Mouse (Mus musculus) forebrain, embryonic 12.5 days (tissue): ENCODE measurements around the gene Rsph1. TPM values are rescaled to one million over a fixed set of nuclear protein-coding genes. Genes with fewer than 3 reads are reported as not detected.

Experiments
- ATAC-seq: fragments of 200-750 bp; cut with Nextera tagmentation; 2 replicates; pipeline ENCODE4 v1.8.0; 2017; ENCODE audit warnings: moderate TSS enrichment; ENCODE audit not compliant: low FRiP score
- H3K27ac ChIP-seq: fragments of 300-500 bp; sonication (generic); 2 replicates; pipeline ENCODE4 v1.5.1; 2016; ENCODE audit warnings: mild to moderate bottlenecking
- H3K27me3 ChIP-seq: fragments of 300-500 bp; sonication (generic); 2 replicates; pipeline ENCODE4 v1.6.1; 2016; ENCODE audit warnings: mild to moderate bottlenecking
- H3K36me3 ChIP-seq: fragments of 300-500 bp; sonication (generic); replicated peaks from 2 replicates; pipeline ENCODE4 v1.6.1; 2016; ENCODE audit warnings: mild to moderate bottlenecking
- H3K4me1 ChIP-seq: fragments of 300-500 bp; sonication (generic); 2 replicates; pipeline ENCODE4 v1.6.1; 2016
- H3K4me2 ChIP-seq: fragments of 300-500 bp; sonication (generic); 2 replicates; pipeline ENCODE4 v1.6.1; 2016; ENCODE audit warnings: mild to moderate bottlenecking, moderate library complexity
- H3K4me3 ChIP-seq: fragments of 300-500 bp; sonication (generic); replicated peaks from 2 replicates; pipeline ENCODE4 v1.5.1; 2016; ENCODE audit warnings: mild to moderate bottlenecking
- H3K9ac ChIP-seq: fragments of 300-500 bp; sonication (generic); 2 replicates; pipeline ENCODE4 v1.6.1; 2016; ENCODE audit warnings: mild to moderate bottlenecking
- H3K9me3 ChIP-seq: fragments of 300-500 bp; sonication (generic); 2 replicates; pipeline ENCODE4 v1.6.1; 2016
- WGBS: fragments of 180-500 bp; shearing (Covaris S2); methylation state at CpG from one replicate; pipeline ENCODE4 v1.1.7; 2016; 5-methylcytosine and 5-hydroxymethylcytosine counted together
- polyA plus RNA-seq: library from polyadenylated mRNA; unstranded; fragments of >200 nt; fragmentation: Nextera tagmentation; extraction: Ambion mirVana; gene quantifications from 2 replicates; pipeline ENCODE4 v1.2.1, GENCODE M21; 2016

Gene Rsph1
- polyA plus RNA-seq, result 2.6 and 3.8 TPM in 2 replicates

DNA sequence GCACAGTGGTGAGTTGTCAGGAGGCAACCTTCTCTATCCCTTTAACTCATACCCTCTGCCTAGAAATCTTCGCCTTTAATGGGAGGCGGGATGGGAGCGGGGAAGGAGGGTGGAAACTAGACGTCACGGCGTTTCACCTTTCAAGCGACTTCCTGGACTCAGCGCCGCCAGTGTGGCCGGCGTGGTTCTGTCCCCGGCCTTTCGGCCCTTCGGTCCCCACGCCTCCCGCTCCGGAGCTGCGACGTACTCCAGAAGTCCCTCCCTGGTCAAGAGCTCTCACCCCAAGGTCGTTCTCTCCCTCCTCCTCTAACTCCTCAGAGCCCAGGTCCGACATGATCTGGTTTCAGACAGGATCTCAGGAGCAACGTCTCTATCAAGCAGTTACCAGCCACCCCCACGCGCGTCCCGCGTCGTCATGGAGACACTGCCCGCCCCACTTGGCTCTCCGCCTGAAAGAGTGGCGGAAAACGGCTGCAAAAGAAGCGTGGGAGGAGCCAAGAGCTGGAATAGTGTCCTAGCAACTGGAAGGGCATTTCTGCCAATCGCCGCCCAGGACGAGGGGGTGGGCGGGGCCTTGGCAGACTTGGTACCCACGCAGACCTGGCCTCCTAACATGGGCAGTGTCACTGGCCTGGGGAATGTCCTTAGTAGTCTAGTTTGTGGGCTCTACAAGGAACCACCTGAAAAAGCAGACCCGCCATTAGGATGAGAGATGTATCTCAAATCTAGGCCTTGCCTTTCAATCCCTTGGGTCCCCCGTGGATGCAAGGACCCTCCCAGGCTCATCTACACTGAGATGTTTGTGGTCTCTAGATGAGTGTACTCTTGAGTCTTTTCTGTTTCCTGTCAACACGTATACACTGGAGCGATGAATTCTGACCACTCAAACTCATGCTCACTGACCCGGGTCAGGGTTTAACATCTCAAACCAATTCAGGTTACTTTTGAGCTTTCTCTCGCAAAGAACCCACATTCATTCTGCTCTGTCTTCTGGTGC lies at the start of gene Rsph1:
Rsph1 (minus strand) TSS at position 462 of the 997 bp plus-strand sequence.
- peak within 1 kb of the TSS; percentile 50 for H3K4me3 ChIP-seq
- H3K4me1 ChIP-seq, result peaks cover 21% of the 10 kb centered on the region
- H3K36me3 ChIP-seq, result no peaks in the 10 kb centered on the region
- no peak within 1 kb of the TSS for H3K27ac ChIP-seq
- ATAC-seq, result peak; percentile 95
- H3K4me2 ChIP-seq, result peak within 1 kb of the TSS; percentile 84
- 10% methylated on average over 44 of the region's 44 CpGs for WGBS
- H3K27me3 ChIP-seq, result peaks cover 8% of the 10 kb centered on the region; the same call in 1 of the 2 replicates
- H3K9ac ChIP-seq, result peak within 1 kb of the TSS; percentile 53
- no peaks in the 10 kb centered on the region for H3K9me3 ChIP-seq

DNA sequence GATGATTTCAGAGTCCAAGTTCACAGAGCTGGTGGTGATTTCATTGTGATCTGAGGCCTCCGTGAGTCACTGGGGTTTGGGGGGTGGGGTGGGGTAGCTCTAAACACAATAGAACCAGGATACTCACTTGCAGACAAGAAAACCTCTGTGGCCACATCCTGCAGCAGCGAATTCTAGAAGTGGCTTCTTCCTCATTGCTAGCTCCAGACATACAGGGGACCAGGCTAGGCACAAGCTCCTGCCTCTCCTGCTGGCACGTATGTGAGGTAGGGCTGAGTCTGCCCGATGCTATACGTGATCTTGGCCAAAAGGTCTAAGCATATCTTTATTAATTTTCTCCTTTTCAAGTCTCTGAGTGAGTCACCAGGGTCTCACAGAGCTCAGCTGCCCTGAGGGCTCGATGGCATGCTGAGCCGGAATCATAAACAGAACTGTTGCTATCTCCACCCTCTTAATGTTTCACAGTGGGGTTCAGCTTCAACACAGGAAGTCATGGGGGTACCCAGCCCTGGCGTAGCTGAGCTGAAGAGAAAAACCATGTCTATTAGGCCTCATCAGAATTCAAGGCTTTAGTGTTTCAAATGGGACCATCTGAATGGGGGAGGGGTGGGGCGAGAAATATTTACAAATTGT lies 49.2 kb upstream of the Rsph1 start:
- 0 out of 2 replicates have a peak, but pooled peaks cover 2% of the 10 kb centered on the region for H3K36me3 ChIP-seq
- no peak overlapping the region for H3K4me3 ChIP-seq
- no peak for ATAC-seq
- H3K27ac ChIP-seq, result no peak overlapping the region
- H3K27me3 ChIP-seq, result no peaks in the 10 kb centered on the region
- WGBS, result 46% methylated on average over 9 of the region's 9 CpGs
- peaks cover 19% of the 10 kb centered on the region for H3K4me1 ChIP-seq
- no peak overlapping the region for H3K9ac ChIP-seq
- no peaks in the 10 kb centered on the region for H3K9me3 ChIP-seq
- no peak overlapping the region for H3K4me2 ChIP-seq

DNA sequence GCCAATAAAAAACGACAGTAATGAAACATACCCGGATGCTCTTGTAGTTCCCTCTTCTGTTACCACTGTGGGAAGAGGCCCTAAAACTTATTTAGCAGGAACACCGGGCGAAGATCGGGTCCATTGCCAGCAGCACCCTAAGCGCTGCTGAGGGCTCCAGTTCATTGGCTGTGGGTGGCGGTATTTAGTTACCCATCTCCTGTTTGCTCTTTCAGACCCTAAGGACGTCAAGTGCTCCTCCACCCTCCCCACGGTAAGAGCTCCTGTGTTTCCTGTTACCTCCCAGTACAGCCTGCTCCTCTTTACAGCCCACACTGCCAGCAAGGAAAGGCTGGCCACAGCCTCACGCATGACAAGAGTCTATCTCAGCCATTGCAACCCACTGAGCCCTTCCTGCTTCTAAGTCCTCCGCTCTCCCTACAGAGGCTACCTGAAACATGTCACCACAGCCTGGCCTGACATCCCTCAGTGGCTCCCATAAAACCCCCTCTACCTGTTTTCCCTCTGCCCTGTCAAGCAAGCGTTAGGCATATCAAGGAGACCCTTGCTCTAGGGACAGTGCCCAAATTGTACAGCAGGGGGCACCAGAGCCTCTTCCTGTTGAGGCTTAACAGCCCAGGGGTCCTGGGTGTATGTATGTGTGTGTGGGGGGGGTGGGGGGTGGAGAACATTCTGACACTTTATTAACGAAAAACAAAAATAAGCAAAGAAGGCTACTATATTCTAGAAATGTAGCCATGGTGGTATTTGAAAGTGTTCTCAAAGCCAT lies 48.5 kb upstream of the Rsph1 start:
- no peak overlapping the region for H3K9ac ChIP-seq
- H3K9me3 ChIP-seq, result no peaks in the 10 kb centered on the region
- peaks cover 19% of the 10 kb centered on the region for H3K4me1 ChIP-seq
- 76% methylated on average over 13 of the region's 13 CpGs for WGBS
- no peak overlapping the region for H3K4me2 ChIP-seq
- H3K36me3 ChIP-seq, result 0 out of 2 replicates have a peak, but pooled peaks cover 2% of the 10 kb centered on the region
- H3K27ac ChIP-seq, result no peak overlapping the region
- no peak overlapping the region for H3K4me3 ChIP-seq
- no peaks in the 10 kb centered on the region for H3K27me3 ChIP-seq
- no peak for ATAC-seq

DNA sequence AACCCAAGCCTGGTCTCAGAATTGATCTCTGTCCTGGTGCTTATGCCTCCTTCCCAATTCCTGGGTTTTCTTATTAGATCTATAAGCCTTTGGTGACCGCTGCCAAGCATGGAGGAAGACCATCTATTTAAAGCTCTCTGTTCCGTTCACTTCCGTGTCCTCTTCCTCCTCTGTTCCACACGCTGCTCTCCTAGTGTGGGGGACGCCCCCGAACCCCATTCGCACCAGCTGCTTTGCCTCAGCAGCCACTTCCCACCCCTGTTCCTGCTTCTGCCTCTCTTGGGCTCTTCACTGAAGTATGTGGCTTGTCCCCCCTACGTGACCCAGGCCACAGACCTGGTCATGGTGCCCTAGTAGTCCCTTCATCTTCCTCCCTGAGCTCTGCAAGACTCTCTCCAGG lies 47.0 kb upstream of the Rsph1 start:
- no peak overlapping the region for H3K4me2 ChIP-seq
- H3K36me3 ChIP-seq, result 0 out of 2 replicates have a peak, but pooled peaks cover 2% of the 10 kb centered on the region
- no peaks in the 10 kb centered on the region for H3K27me3 ChIP-seq
- ATAC-seq, result no peak
- 96% methylated on average over 8 of the region's 8 CpGs for WGBS
- H3K4me3 ChIP-seq, result no peak overlapping the region
- H3K9me3 ChIP-seq, result no peaks in the 10 kb centered on the region
- H3K4me1 ChIP-seq, result peaks cover 19% of the 10 kb centered on the region
- no peak overlapping the region for H3K9ac ChIP-seq
- no peak overlapping the region for H3K27ac ChIP-seq

DNA sequence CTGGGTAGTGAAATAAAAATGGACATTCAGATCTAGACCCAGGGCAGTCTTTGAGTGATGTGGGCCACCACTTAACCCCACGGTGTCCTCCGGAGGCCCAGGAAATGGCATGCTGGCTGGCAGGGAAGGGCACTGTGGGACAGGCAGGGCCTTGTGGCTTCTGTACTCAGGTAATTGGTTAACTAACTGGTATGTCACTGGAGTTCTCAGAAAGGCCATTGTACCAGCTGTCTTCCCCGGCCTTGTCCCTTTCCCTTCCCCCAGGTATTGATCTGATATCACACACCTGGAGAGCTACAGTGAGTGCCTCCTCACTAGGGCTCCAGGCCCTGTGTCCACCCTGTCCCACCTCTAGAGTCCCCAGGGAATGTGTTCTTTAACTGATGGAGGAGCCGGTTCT lies 46.2 kb upstream of the Rsph1 start:
- Histone ChIP-seq H3K4me1 (peaks cover 19% of the 10 kb centered on the region), H3K36me3 (0 out of 2 replicates have a peak, but pooled peaks cover 2% of the 10 kb centered on the region), H3K9ac (no peak overlapping the region), H3K27ac (no peak overlapping the region), H3K27me3 (no peaks in the 10 kb centered on the region), H3K4me3 (no peak overlapping the region), H3K9me3 (no peaks in the 10 kb centered on the region), H3K4me2 (no peak overlapping the region)
- no peak for ATAC-seq
- 84% methylated on average over 4 of the region's 4 CpGs for WGBS

DNA sequence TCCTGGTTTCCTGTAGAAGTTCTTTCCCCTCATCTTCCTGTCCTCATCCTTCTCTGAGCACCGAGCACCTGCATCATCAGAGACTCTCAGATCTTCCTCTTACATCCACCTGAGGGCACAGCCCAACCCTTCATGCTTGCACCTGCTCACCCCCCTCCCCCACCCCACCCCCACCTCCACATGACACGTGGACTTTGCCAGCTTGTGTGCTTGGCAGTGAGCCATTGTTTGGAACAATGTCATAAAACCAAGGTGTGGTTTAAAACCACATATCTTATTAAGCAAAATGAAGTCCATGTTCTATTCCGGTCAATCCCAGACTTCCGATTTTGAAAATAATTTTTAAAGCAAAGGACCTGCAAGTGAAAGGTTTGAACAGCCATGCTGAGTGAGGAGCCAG lies 45.3 kb upstream of the Rsph1 start:
- Histone ChIP-seq H3K4me3 (no peak overlapping the region), H3K4me1 (peaks cover 17% of the 10 kb centered on the region), H3K27ac (no peak overlapping the region), H3K36me3 (0 out of 2 replicates have a peak, but pooled peaks cover 2% of the 10 kb centered on the region), H3K9me3 (no peaks in the 10 kb centered on the region), H3K9ac (no peak overlapping the region), H3K27me3 (no peaks in the 10 kb centered on the region), H3K4me2 (no peak overlapping the region)
- WGBS, result 95% methylated on average over 4 of the region's 4 CpGs
- no peak for ATAC-seq

DNA sequence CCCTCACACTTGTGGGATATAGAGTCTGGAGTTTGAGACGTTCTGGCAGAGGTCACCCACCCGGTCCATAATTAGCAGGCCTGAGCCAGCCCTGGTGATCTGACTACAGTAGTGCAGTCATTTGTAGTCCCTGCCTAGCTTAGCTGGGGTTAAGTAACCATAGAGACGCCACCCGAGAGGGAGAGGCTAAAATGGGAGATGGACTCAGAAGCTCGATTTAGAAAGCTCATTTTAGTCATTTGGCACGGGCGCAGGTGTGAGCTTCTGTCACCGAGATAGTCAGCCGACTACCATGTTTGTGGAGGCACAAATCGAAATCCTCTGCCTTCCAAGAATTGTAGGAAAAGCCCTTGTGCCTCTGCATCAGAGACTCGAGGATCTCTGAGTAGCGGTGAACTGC lies 44.2 kb upstream of the Rsph1 start:
- Histone ChIP-seq H3K4me2 (no peak overlapping the region), H3K4me3 (no peak overlapping the region), H3K36me3 (0 out of 2 replicates have a peak, but pooled peaks cover 2% of the 10 kb centered on the region), H3K27ac (no peak overlapping the region), H3K9me3 (no peaks in the 10 kb centered on the region), H3K9ac (no peak overlapping the region), H3K27me3 (no peaks in the 10 kb centered on the region), H3K4me1 (peaks cover 10% of the 10 kb centered on the region)
- WGBS, result 81% methylated on average over 12 of the region's 12 CpGs
- ATAC-seq, result no peak

DNA sequence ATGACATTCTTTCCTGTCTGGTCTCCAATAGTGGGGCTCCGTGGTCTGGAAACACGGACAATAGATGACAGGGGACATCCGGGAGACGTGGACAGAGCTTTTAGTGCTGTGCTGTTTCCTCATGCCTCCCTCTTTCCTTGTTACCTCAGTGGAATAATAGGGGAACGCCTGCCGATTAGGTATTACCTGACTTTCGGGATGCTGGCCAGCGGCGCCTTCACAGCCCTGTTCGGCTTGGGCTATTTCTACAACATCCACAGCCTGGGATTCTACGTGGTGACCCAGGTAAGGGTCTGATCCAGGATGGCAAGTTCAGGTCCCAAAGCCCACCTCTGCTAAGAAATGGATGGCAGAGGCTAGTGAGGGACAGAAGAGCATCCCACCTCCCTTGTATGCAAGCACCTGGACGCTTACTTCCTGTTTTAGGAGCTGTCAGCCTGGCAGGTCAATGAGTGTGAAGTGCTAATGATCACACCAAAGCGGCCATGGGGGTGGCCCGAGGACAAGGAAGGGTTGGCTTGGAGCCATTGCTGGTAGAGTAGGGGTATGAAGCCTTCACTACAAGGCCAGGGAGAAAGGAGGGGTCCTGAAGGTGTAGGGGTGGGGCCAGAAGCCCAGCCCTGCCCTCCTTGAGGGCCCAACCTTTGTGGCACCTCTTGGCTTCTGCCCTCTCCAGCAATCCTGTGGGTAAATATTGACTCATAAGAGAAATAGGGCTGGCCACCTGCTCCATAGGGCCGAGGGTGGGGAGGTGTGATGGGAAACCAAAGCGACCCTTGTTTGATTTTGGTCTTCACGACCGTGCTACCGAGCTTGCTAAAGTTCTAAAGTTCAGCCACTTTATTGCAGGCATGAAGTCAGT lies 42.0 kb upstream of the Rsph1 start:
- H3K27ac ChIP-seq, result no peak overlapping the region
- no peak overlapping the region for H3K9ac ChIP-seq
- peaks cover 10% of the 10 kb centered on the region for H3K4me1 ChIP-seq
- ATAC-seq, result no peak
- H3K36me3 ChIP-seq, result 0 out of 2 replicates have a peak, but pooled peaks cover 2% of the 10 kb centered on the region
- no peak overlapping the region for H3K4me2 ChIP-seq
- no peaks in the 10 kb centered on the region for H3K9me3 ChIP-seq
- WGBS, result 92% methylated on average over 19 of the region's 19 CpGs
- no peak overlapping the region for H3K4me3 ChIP-seq
- no peaks in the 10 kb centered on the region for H3K27me3 ChIP-seq

DNA sequence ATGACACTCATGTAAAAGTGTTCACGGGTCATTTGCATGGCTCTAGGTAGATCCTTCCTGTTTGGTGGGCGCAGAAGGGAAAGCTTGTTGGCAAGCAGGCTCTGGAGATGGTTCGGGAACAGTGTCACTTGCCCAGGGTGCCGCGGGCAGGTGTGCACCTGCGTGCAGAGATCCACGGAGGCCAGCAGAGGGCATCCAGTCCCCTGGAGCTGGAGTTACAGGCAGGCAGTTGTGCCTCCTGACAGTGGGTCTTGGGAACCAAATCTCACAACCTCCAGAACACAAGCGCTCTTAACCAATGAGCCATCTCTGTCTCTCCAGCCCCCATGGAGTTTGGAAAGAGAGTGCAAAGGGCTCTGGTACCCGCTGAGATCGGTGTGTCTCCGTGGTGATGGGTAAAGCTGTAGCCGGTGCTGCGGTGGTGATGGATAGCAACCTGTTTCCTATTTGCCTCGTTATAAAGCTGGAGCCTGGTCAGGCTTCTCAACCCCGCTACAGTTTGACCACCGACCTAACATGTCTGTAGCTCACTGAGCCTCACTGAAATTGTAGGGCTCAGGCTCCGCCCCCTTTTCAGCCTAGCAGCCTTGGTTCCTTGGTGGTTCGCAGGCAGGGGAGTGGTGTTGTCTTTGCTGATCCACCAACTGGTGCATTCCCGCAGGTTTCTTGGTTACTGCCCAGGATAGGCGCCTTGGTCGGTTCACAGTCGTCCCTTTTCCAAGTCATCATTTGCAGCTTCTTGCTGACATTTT lies 40.5 kb upstream of the Rsph1 start:
- Histone ChIP-seq H3K36me3 (0 out of 2 replicates have a peak, but pooled peaks cover 2% of the 10 kb centered on the region), H3K27ac (no peak overlapping the region), H3K9me3 (no peaks in the 10 kb centered on the region), H3K4me1 (peaks cover 19% of the 10 kb centered on the region), H3K4me2 (no peak overlapping the region), H3K9ac (no peak overlapping the region), H3K27me3 (no peaks in the 10 kb centered on the region), H3K4me3 (no peak overlapping the region)
- ATAC-seq, result no peak
- WGBS, result 53% methylated on average over 22 of the region's 22 CpGs

DNA sequence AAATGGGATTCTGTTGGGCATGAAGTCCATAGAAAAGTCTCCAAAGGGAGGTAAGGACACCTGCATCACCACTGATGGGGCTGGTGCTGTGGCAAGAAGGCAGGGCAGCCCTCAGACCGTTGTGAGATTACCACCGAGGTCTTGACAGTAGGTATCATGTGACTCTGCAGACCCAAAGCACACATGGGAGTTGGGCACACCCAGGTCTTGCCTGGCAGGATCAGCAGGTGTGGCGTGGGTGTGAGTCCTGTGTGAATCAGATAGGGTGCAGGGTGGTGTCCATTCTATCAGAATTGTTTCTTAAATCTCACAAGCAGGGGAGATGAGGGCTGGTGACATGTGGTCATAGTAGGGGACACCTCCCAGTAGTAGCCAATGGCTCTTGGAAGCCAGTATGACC lies 39.8 kb upstream of the Rsph1 start:
- no peak overlapping the region for H3K4me3 ChIP-seq
- 86% methylated on average over 3 of the region's 3 CpGs for WGBS
- no peak overlapping the region for H3K9ac ChIP-seq
- no peaks in the 10 kb centered on the region for H3K27me3 ChIP-seq
- ATAC-seq, result no peak
- H3K27ac ChIP-seq, result no peak overlapping the region
- H3K4me1 ChIP-seq, result peaks cover 23% of the 10 kb centered on the region
- H3K36me3 ChIP-seq, result 0 out of 2 replicates have a peak, but pooled peaks cover 2% of the 10 kb centered on the region
- no peaks in the 10 kb centered on the region for H3K9me3 ChIP-seq
- no peak overlapping the region for H3K4me2 ChIP-seq

DNA sequence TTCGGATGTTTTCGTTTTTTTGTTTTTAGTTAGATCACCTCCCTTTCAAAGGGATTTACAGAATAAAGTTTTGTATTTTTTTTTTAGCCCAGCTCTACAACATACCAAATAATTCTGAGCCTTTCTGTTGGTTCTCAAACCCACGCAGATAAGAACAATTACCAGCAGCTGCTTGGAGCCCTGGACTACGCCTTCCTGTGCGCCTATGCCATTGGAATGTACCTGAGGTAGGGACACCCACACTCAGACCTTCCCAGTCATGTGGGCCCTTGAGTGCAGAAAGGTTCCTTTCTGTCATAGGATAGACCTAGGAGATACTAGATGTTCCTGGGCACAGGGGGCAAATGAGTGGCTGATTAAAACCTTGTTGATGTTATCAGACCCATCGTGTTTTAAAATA lies 38.8 kb upstream of the Rsph1 start:
- Histone ChIP-seq H3K4me3 (no peak overlapping the region), H3K36me3 (no peaks in the 10 kb centered on the region), H3K27me3 (no peaks in the 10 kb centered on the region), H3K4me1 (peaks cover 23% of the 10 kb centered on the region), H3K9me3 (no peaks in the 10 kb centered on the region), H3K9ac (no peak overlapping the region), H3K4me2 (no peak overlapping the region), H3K27ac (no peak overlapping the region)
- WGBS, result 83% methylated on average over 6 of the region's 6 CpGs
- no peak for ATAC-seq
